17 mouse cellular contexts compared by ENCODE assay signal in genomic region chr15:85661393-85661690, GRCm38 (mm10).
A peak's percentile ranks its signal among the peaks of the same experiment; 100 is the strongest.
DNase-seq lines count a peak whose midpoint lies in the region; ATAC-seq lines count a peak whose summit lies in the region.
"Had no signal": no experiment of that assay in that cellular context is flagged by ENCODE, and none has a peak within 500 bp of the region (broad histone marks: within the 10 kb centered on the region; RNA-seq: fewer than 3 reads in every experiment).

No protein-coding gene starts in this region.

- H3K9ac ChIP-seq in midbrain, embryonic 11.5 days (ENCODE audit: low read length) = no peak overlapping the region
- H3K9ac ChIP-seq in midbrain, embryonic 16.5 days (ENCODE audit: low read depth, low read length) = no peak overlapping the region
- H3K9ac ChIP-seq: forebrain, embryonic 12.5 days; heart, embryonic 15.5 days; limb, embryonic 15.5 days had no signal

- no peaks in the 10 kb centered on the region for H3K36me3 ChIP-seq in midbrain, embryonic 11.5 days (ENCODE audit: control insufficient read depth, insufficient read depth, low read length)
- H3K36me3 ChIP-seq in midbrain, embryonic 16.5 days (ENCODE audit: control insufficient read depth, insufficient read depth, low read length) = no peaks in the 10 kb centered on the region
- H3K36me3 ChIP-seq: forebrain, embryonic 12.5 days; heart, embryonic 15.5 days had no signal

- H3K27me3 ChIP-seq in midbrain, embryonic 11.5 days (ENCODE audit: control insufficient read depth, insufficient read depth, low read length) = peaks cover 90% of the 10 kb centered on the region
- peaks cover 51% of the 10 kb centered on the region for H3K27me3 ChIP-seq in midbrain, embryonic 16.5 days (ENCODE audit: control insufficient read depth, insufficient read depth, low read depth, low read length)

- intact Hi-C loops in heart, postnatal 25 days (cut with DNase I) = no loop called here

- no peaks in the 10 kb centered on the region for H3K9me3 ChIP-seq in midbrain, embryonic 11.5 days (ENCODE audit: control insufficient read depth, low read length)
- H3K9me3 ChIP-seq in midbrain, embryonic 16.5 days (replicated peaks; ENCODE audit: control insufficient read depth, low read length, poor library complexity, severe bottlenecking) = no peaks in the 10 kb centered on the region
- H3K9me3 ChIP-seq: forebrain, embryonic 12.5 days; heart, embryonic 15.5 days; limb, embryonic 15.5 days had no signal

- no peak overlapping the region for H3K27ac ChIP-seq in midbrain, embryonic 11.5 days (ENCODE audit: low read depth, low read length)
- H3K27ac ChIP-seq in midbrain, embryonic 16.5 days (ENCODE audit: low read length) = no peak overlapping the region
- H3K27ac ChIP-seq: forebrain, embryonic 12.5 days; heart, embryonic 15.5 days; limb, embryonic 15.5 days had no signal

- H3K4me2 ChIP-seq in midbrain, embryonic 11.5 days = no peak overlapping the region
- no peak overlapping the region for H3K4me2 ChIP-seq in midbrain, embryonic 16.5 days (ENCODE audit: low read length)
- H3K4me2 ChIP-seq: forebrain, embryonic 12.5 days; heart, embryonic 15.5 days; limb, embryonic 15.5 days had no signal

- H3K4me3 ChIP-seq in midbrain, embryonic 11.5 days (ENCODE audit: low read depth, low read length) = no peak overlapping the region
- no peak overlapping the region for H3K4me3 ChIP-seq in midbrain, embryonic 16.5 days (ENCODE audit: low read depth, low read length)
- H3K4me3 ChIP-seq: forebrain, embryonic 12.5 days; heart, embryonic 15.5 days; limb, embryonic 15.5 days had no signal

- 47% methylated on average over 2 of the region's 2 CpGs for WGBS in midbrain, embryonic 11.5 days
- WGBS in midbrain, embryonic 16.5 days = 67% methylated on average over 2 of the region's 2 CpGs

- H3K4me1 ChIP-seq in midbrain, embryonic 11.5 days (ENCODE audit: control insufficient read depth, insufficient read depth, low read length) = peaks cover 5% of the 10 kb centered on the region
- peaks cover 2% of the 10 kb centered on the region for H3K4me1 ChIP-seq in midbrain, embryonic 16.5 days (ENCODE audit: control insufficient read depth, insufficient read depth, low read length)

- no peak for ATAC-seq in midbrain, embryonic 11.5 days (ENCODE audit: low FRiP score)
- ATAC-seq in midbrain, embryonic 16.5 days = no peak
- ATAC-seq in inflammation-experienced regulatory T-cells, adult 6 months = no peak
- ATAC-seq: activated CD4-positive, CD25-positive, alpha-beta regulatory T cell, adult 4 months; intestine, postnatal 0 days had no signal

- DNase-seq in cerebellum, adult 18-20 months = peak; percentile 46 to 65
- no peak for DNase-seq in cerebellum, adult 11 months
- DNase-seq in heart, adult 11 months = peak; percentile 90
- DNase-seq in heart, postnatal 25 days (ENCODE audit: low spot score) = no peak
- peak; percentile 89 for DNase-seq in midbrain, embryonic 11.5 days (ENCODE audit: low spot score, missing footprints)
- peak; percentile 60 to 62 for DNase-seq in cerebellum, postnatal 25 days
- DNase-seq: adrenal gland, postnatal 36 days; heart, adult 18-20 months; lung, adult 18-20 months; thymus, postnatal 4 days had no signal

Comparison
In these comparisons a context has a peak if more than half of its experiments do, and no peak if none do; other contexts are left out.
1. DNase-seq: peak in cerebellum, adult 18-20 months (2 of 2), heart, adult 11 months (single experiment), midbrain, embryonic 11.5 days (single experiment) and cerebellum, postnatal 25 days (2 of 2); none in cerebellum, adult 11 months (single experiment) and heart, postnatal 25 days (single experiment).